11 mouse cellular contexts compared by ENCODE assay signal in genomic region chr11:69244911-69245310, GRCm38 (mm10). TPM values are rescaled to one million over a fixed set of nuclear protein-coding genes. Genes with fewer than 3 reads are reported as not detected.
DNase-seq lines count a peak whose midpoint lies in the region; ATAC-seq and TF ChIP-seq lines count a peak whose summit lies in the region.
"Had no signal": no experiment of that assay in that cellular context is flagged by ENCODE, and none has a peak within 500 bp of the region (broad histone marks: within the 10 kb centered on the region; RNA-seq: fewer than 3 reads in every experiment).

No protein-coding gene starts in this region.

- no peaks in the 10 kb centered on the region for H3K27me3 ChIP-seq in intestine, postnatal 0 days (replicated peaks; ENCODE audit: control insufficient read depth, insufficient read depth, low read length)
- H3K27me3 ChIP-seq in intestine, embryonic 15.5 days (replicated peaks): no peaks in the 10 kb centered on the region
- H3K27me3 ChIP-seq in ES-Bruce4 (ENCODE audit: control insufficient read depth, insufficient read depth, low read length, poor library complexity, severe bottlenecking): no peaks in the 10 kb centered on the region
- no peaks in the 10 kb centered on the region for H3K27me3 ChIP-seq in forebrain, embryonic 15.5 days
- H3K27me3 ChIP-seq: embryonic facial prominence, embryonic 12.5 days; stomach, embryonic 15.5 days had no signal

- no peaks in the 10 kb centered on the region for H3K4me1 ChIP-seq in intestine, postnatal 0 days (replicated peaks; ENCODE audit: control insufficient read depth, insufficient read depth, low read length)
- H3K4me1 ChIP-seq in intestine, embryonic 15.5 days (replicated peaks): no peaks in the 10 kb centered on the region
- peaks cover 2% of the 10 kb centered on the region for H3K4me1 ChIP-seq in ES-Bruce4 (ENCODE audit: control insufficient read depth, insufficient read depth, low read length)
- no peaks in the 10 kb centered on the region for H3K4me1 ChIP-seq in forebrain, embryonic 15.5 days
- H3K4me1 ChIP-seq: stomach, embryonic 15.5 days had no signal

- H3K9me3 ChIP-seq in intestine, postnatal 0 days (ENCODE audit: control insufficient read depth): no peaks in the 10 kb centered on the region
- H3K9me3 ChIP-seq in intestine, embryonic 15.5 days: no peaks in the 10 kb centered on the region
- no peaks in the 10 kb centered on the region for H3K9me3 ChIP-seq in ES-Bruce4 (replicated peaks; ENCODE audit: control insufficient read depth, insufficient read depth, low read length, poor library complexity, severe bottlenecking)
- no peaks in the 10 kb centered on the region for H3K9me3 ChIP-seq in forebrain, embryonic 15.5 days
- H3K9me3 ChIP-seq: embryonic facial prominence, embryonic 12.5 days; limb, embryonic 13.5 days; stomach, embryonic 15.5 days had no signal

- H3K27ac ChIP-seq in intestine, postnatal 0 days (ENCODE audit: low read depth, low read length): no peak overlapping the region
- H3K27ac ChIP-seq in intestine, embryonic 15.5 days: no peak overlapping the region
- no peak overlapping the region for H3K27ac ChIP-seq in ES-Bruce4 (ENCODE audit: insufficient read depth, low read length)
- no peak overlapping the region for H3K27ac ChIP-seq in forebrain, embryonic 15.5 days (replicated peaks)
- H3K27ac ChIP-seq: stomach, embryonic 15.5 days had no signal

- H3K4me3 ChIP-seq in intestine, postnatal 0 days (ENCODE audit: low read depth, low read length): no peak overlapping the region
- no peak overlapping the region for H3K4me3 ChIP-seq in intestine, embryonic 15.5 days (replicated peaks)
- no peak overlapping the region for H3K4me3 ChIP-seq in ES-Bruce4 (ENCODE audit: low read depth, low read length)
- no peak overlapping the region for H3K4me3 ChIP-seq in forebrain, embryonic 15.5 days
- H3K4me3 ChIP-seq: embryonic facial prominence, embryonic 12.5 days; stomach, embryonic 15.5 days had no signal

- WGBS in intestine, postnatal 0 days: 12% methylated on average over 2 of the region's 2 CpGs
- 33% methylated on average over 2 of the region's 2 CpGs for WGBS in intestine, embryonic 15.5 days
- WGBS in forebrain, embryonic 15.5 days: 35% methylated on average over 2 of the region's 2 CpGs

- H3K4me2 ChIP-seq in intestine, postnatal 0 days (replicated peaks; ENCODE audit: low read depth): no peak overlapping the region; the same call in 1 of the 2 replicates
- H3K4me2 ChIP-seq in intestine, embryonic 15.5 days (replicated peaks): no peak overlapping the region
- no peak overlapping the region for H3K4me2 ChIP-seq in forebrain, embryonic 15.5 days (replicated peaks)

- H3K36me3 ChIP-seq in intestine, postnatal 0 days (ENCODE audit: control insufficient read depth, insufficient read depth): no peaks in the 10 kb centered on the region
- no peaks in the 10 kb centered on the region for H3K36me3 ChIP-seq in intestine, embryonic 15.5 days
- no peaks in the 10 kb centered on the region for H3K36me3 ChIP-seq in ES-Bruce4 (ENCODE audit: control insufficient read depth, insufficient read depth, low read length, poor library complexity, severe bottlenecking)
- no peaks in the 10 kb centered on the region for H3K36me3 ChIP-seq in forebrain, embryonic 15.5 days
- H3K36me3 ChIP-seq: embryonic facial prominence, embryonic 12.5 days; limb, embryonic 13.5 days; stomach, embryonic 15.5 days had no signal

- TF ChIP-seq CTCF in intestine, postnatal 0 days (IDR thresholded peaks at IDR 0.05; ENCODE audit: low read depth): peak; percentile 79
- peak; percentile 11 for TF ChIP-seq CTCF in ES-Bruce4 (IDR thresholded peaks at IDR 0.05; ENCODE audit: low read depth, low read length)

- peak; percentile 69 for DNase-seq in 416B (ENCODE audit: low read depth)
- peak; percentile 73 for DNase-seq in embryo, embryonic 11 days
- DNase-seq in layer of hippocampus, postnatal 10 days (ENCODE audit: low spot score in 2 of 2): peak; percentile 58 to 65
- no peak for DNase-seq in natural killer cell, adult 2 months (ENCODE audit: low spot score in 2 of 2)

- ATAC-seq in intestine, postnatal 0 days: no peak
- ATAC-seq in intestine, embryonic 15.5 days: no peak
- ATAC-seq in forebrain, embryonic 15.5 days (replicated peaks): no peak

- H3K9ac ChIP-seq in intestine, postnatal 0 days (ENCODE audit: low read depth, low read length): no peak overlapping the region
- H3K9ac ChIP-seq in intestine, embryonic 15.5 days: no peak overlapping the region
- H3K9ac ChIP-seq in ES-Bruce4 (ENCODE audit: low read depth, poor library complexity, severe bottlenecking): no peak overlapping the region
- H3K9ac ChIP-seq in forebrain, embryonic 15.5 days (replicated peaks): no peak overlapping the region
- H3K9ac ChIP-seq: embryonic facial prominence, embryonic 12.5 days; limb, embryonic 13.5 days; stomach, embryonic 15.5 days had no signal

- no peak for TF ChIP-seq POLR2A in ES-Bruce4 (IDR thresholded peaks at IDR 0.05; ENCODE audit: insufficient read depth, low read length)

- no peak for TF ChIP-seq EP300 in ES-Bruce4 (IDR thresholded peaks at IDR 0.05; ENCODE audit: insufficient read depth, low read depth, low read length)

RNA-seq across cellular contexts. Expression of gene Gucy2e, which starts 8.1 kb away (rescaled TPM):
- polyA plus RNA-seq in intestine, postnatal 0 days (2015; fragmentation: Nextera tagmentation; extraction: Ambion mirVana): 0.03 TPM in 1 of 2 replicates, not detected in the other
- 0.03 and 0.10 TPM in 2 replicates for polyA plus RNA-seq in intestine, embryonic 15.5 days (2015; fragmentation: Nextera tagmentation; extraction: Ambion mirVana)
- polyA plus RNA-seq in ES-Bruce4 (2011; ENCODE audit: insufficient read depth, insufficient read length, low read depth, missing spikeins): 0.11 TPM in 1 of 2 replicates, not detected in the other
- total RNA-seq in layer of hippocampus, postnatal 10 days (2021): under 1 TPM; 0.60 to 0.94 TPM
- polyA plus RNA-seq in forebrain, embryonic 15.5 days (2015; fragmentation: Nextera tagmentation; extraction: Ambion mirVana): 0.47 and 0.52 TPM in 2 replicates

RNA-seq across cellular contexts. Expression of gene Alox8, which starts 47.3 kb away (rescaled TPM):
- polyA plus RNA-seq in intestine, postnatal 0 days (2015; fragmentation: Nextera tagmentation; extraction: Ambion mirVana): not detected in 2 replicates
- polyA plus RNA-seq in intestine, embryonic 15.5 days (2015; fragmentation: Nextera tagmentation; extraction: Ambion mirVana): 0.14 and 0.15 TPM in 2 replicates
- not detected in 2 replicates for polyA plus RNA-seq in ES-Bruce4 (2011; ENCODE audit: insufficient read depth, insufficient read length, low read depth, missing spikeins)
- 1 to 10 TPM; 5.2 to 6.9 TPM for total RNA-seq in layer of hippocampus, postnatal 10 days (2021)
- polyA plus RNA-seq in forebrain, embryonic 15.5 days (2015; fragmentation: Nextera tagmentation; extraction: Ambion mirVana): 0.05 TPM in 1 of 2 replicates, not detected in the other

Comparison
In these comparisons a context has a peak if more than half of its experiments do, and no peak if none do; other contexts are left out.
1. DNase-seq: peak in 416B (single experiment), embryo, embryonic 11 days (single experiment) and layer of hippocampus, postnatal 10 days (2 of 2); none in natural killer cell, adult 2 months (0 of 2).